Mouse (Mus musculus) spleen, adult 2 months (tissue): ENCODE data around the gene Gm20441.

Source experiments
- CTCF ChIP-seq: fragments of 200-500 bp; IDR thresholded peaks from 2 replicates; pipeline ENCODE4 v1.5.1; 2011; ENCODE audit warnings: mild to moderate bottlenecking, inconsistent platforms; ENCODE audit not compliant: insufficient read depth, insufficient read length, insufficient replicate concordance; ENCODE audit errors: extremely low read depth
- POLR2A ChIP-seq: fragments of 200-500 bp; IDR thresholded peaks from 2 replicates; pipeline ENCODE4 v1.6.1; 2011; ENCODE audit warnings: low read depth, low read length, inconsistent platforms

- TF ChIP-seq POLR2A (no peak), CTCF (no peak)
Measured at GRCm38 (mm10) chr10:75756719-75757118, 24.0 kb downstream of the Gm20441 start.
